ENCODE assay signal across 7 mouse cellular contexts in genomic region chr10:86474176-86475154, GRCm38 (mm10).
"Had no signal": no experiment of that assay in that cellular context is flagged by ENCODE, and none has a peak within 500 bp of the region (broad histone marks: within the 10 kb centered on the region; RNA-seq: fewer than 3 reads in every experiment).

No protein-coding gene starts in this region.

- H3K4me3 ChIP-seq: limb, embryonic 13.5 days; midbrain, embryonic 10.5 days; neural tube, embryonic 13.5 days had no signal

- H3K27me3 ChIP-seq: limb, embryonic 13.5 days; neural tube, embryonic 13.5 days had no signal

- H3K9me3 ChIP-seq: limb, embryonic 13.5 days; midbrain, embryonic 10.5 days; neural tube, embryonic 13.5 days had no signal

- H3K4me2 ChIP-seq: limb, embryonic 13.5 days; neural tube, embryonic 13.5 days had no signal

- H3K9ac ChIP-seq: limb, embryonic 13.5 days; liver, embryonic 14.5 days; neural tube, embryonic 13.5 days had no signal

- H3K36me3 ChIP-seq: limb, embryonic 13.5 days; midbrain, embryonic 10.5 days; neural tube, embryonic 13.5 days had no signal

- DNase-seq: kidney, adult 11 months; spleen, adult 18-20 months had no signal

- H3K27ac ChIP-seq: limb, embryonic 13.5 days; liver, embryonic 14.5 days; midbrain, embryonic 10.5 days; neural tube, embryonic 13.5 days had no signal

- ATAC-seq: lung, postnatal 0 days had no signal

- H3K4me1 ChIP-seq: neural tube, embryonic 13.5 days had no signal
